Mouse (Mus musculus) left cerebral cortex, adult 8-10 months (tissue): Measurements from ENCODE around the gene Kat14. TPM values are rescaled to one million over a fixed set of nuclear protein-coding genes. Genes with fewer than 3 reads are reported as not detected.
"Not testable (repeated sequence)": the region's sequence is repeated elsewhere in the genome, so short reads cannot be mapped to it uniquely, and the experiment has no call there.

Source experiments
- DNase-seq, 2 experiments: peaks; one replicate each; pipeline ENCODE4 v3.0.0; 2022; ENCODE audit warnings: low spot score in 2 of 2
- total RNA-seq, 4 experiments: library from RNA; stranded (reverse); gene quantifications; 2 replicates each; pipeline ENCODE4 v1.2.4; 2022

The Kat14 gene
- 10 to 100 TPM; 38.1 to 46.0 (median 42.2) TPM for total RNA-seq

DNA sequence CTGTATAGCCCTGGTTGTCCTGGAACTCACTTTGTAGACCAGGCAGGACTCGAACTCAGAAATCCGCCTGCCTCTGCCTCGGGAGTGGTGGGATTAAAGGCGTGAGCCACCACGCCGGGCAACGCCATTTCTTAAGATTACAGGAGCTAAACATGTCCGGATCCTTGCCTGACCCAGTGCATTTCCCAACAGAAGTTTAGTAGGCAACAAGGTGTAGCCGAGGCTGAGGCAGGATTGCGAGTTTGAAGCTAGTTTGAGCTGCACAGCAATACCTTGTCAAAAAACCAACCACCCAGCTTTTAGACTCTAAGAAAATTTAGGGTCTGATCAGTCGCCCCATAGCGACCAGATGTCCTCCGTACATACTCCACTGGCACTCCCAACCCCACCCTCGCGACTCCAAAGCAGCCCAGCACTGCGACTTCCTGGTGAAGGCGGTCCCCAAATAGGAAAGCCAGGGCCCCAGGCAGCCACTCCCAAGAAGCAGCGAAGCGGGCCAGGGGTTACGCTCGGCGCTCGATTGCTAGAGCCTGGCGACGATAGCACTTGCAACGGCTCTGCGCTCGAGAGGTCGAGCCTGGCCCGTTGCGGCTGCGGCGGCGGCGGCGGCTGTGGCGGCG lies at the start of gene Kat14, which contains the start of gene Pet117:
Gene Kat14 (plus strand): TSS at position 584 of the 620 bp plus-strand sequence.
Gene Pet117 (plus strand): TSS at position 597 of the 620 bp plus-strand sequence.
- DNase-seq = peak; percentile 88 to 90

DNA sequence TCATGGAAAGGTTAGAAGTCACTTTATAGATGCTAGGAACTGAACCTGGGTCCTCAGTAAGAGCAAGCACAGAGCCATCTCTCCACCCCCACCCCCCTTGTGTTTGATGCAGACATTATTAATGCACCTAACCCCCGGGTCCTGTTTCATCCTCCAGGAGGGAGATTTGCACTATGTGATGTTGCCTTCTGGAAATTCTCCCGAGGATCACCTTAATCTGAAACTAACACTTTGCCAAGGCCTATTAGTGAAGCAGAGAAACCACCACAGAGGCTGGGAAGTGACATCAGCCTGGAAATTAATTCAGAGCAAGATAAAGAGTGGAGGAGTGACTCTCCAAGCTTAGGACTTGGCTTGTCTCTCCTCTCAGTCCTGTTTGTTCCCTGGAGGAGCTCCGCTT lies 44.6 kb upstream of the Kat14 start:
- DNase-seq = no peak

DNA sequence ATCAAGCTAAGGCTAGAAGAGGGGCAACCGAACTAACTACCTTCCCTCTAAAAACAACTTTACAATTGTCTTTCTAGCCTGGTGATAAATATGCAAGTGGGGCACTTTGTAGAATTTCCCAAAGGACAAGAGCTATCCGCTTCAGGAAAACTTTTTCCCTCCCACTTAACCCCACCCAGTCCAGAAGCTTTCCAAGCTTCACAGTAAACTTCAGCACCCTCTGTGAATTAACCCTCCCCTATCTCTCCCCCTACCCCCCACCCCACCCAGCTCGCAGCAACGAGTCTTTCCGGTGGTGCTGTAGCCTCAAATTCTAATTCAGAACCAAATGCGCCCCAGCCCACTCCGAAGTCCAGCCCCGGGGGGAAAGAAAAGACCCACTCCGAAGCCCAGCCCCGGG lies 39.3 kb upstream of the Kat14 start:
- no peak for DNase-seq

DNA sequence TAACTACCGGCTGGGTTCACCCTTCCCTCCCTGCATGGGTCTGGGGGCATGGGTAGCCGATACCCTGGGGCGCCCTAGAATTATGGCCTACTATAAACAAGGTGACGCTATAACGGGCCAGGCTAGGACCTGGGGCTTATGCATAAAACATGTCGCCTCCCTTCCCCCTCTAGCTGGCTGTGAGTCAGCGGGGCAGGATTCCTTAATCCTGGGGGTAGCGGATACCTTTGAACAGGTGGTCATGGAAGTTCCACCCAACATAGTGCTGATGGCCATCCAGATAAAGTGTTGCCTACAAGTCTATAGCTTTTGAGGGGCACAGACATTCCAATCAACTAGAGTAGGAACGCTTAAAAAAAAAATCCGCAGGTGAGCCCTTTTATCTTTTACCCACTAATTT lies 38.8 kb upstream of the Kat14 start:
- no peak for DNase-seq

DNA sequence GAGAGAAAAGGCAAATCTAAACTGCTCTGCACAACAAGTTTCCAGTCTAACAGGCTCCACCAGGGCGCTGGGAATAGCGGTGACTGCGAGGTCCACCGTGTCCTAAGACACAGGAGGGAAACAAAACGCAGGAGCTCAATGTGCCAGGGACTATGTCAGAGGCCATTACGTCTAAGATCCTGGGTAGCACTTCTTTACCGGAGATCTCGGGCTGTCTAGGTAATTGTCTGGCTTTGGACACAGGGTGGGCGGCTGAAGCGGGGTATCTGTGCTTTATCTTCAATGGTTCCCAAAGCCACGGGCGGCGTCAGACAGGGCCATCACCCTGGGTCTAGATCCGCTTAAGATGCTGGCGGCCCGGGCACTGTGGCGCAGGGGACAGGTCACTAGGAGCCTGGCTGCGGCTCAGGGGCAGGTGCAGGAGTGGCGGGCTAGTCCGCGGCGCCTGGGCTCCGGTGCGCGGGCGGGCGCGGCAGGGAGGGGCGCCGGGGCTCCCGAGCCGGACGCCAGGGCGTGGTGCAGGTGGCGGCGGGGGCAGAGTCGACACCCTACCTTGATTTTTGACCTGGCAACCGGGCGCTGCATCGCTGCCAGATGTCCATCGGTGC lies 38.3 kb upstream of the Kat14 start:
- no peak for DNase-seq

DNA sequence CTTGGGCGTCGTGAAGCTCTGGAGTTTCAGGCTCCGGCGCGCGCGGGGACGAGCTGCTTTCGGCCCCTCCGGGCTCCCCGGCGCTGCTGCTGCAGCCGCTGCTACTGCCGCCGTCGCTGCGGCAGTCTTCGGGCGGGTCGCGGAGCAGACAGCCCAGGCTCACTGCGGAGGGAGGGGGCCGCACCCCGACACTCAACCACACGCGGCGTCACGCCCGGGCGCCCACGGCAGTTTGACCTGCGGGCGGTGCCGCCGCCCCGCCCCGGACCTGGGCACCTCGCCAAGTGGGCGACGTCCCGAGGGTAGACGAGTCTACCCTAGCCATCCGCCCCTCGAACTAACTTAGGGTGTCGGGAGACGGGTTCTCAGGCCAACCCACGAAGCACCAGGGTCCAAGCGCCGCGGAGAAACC lies 37.8 kb upstream of the Kat14 start:
- no peak for DNase-seq

DNA sequence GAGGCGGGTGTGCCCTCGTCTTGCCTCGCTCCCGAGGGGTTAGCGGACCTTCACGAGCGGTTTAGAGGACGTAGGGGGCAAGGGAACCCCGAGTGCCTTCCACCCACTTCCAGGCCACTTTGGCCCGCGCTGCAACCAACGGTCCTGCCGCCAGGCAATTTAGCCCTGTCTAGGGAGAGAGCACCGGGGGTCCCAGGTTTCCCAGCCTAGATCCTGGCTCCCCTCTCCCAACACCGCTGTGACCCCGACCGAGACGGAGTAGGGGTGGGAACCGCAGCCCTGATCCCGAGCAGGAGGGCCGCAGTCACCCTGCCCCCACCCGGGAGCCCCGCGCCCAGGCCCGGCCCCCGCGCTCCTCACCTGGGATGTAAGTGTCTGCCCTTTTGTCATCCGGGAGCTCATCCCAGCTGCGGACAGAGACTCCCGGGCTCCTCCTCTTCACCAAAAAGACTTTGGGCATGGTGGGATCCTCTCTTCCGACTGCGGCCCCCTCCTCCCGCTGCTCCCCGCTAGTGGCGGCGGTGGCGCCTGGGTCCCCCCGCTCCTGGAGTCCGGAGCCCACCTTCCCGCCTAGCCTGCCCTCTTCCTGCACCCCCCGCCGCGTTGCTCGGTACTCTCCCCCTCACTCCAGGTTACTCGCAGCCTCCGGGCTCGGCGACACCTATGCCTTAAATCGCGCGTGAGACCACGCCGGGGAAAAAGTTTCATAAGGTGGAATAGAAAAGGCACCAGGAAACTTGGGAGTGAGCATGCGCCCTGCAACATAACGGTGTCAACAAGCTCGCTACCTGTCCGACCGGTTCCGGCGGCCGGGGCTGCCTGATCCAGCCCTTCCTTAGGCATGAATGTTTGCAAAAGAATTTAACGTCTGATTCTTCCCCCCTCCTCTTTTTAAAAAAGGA lies 37.1 kb upstream of the Kat14 start, which contains the start of gene Ovol2:
Gene Ovol2 (minus strand): TSS at position 746 of the 902 bp plus-strand sequence.
- no peak for DNase-seq

DNA sequence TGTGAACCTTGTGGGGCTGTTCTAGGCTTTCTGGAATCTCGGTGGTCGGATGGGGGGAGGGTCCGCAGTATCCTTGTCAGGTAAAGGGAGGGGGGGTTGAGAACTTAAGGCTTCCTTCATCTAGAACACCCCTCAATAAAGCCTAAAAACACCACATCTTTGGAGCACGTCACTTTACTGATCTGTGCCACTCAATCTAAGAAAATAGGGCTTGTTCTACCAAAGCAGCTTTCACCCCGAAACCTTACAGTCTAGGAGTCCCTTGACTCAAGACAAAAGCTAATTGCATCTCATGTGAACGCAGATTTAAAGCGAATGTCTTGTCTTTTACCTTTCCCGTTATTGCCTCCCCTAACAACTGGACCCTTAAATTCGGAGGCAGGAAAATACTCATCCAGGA lies 36.3 kb upstream of the Kat14 start:
- no peak for DNase-seq

DNA sequence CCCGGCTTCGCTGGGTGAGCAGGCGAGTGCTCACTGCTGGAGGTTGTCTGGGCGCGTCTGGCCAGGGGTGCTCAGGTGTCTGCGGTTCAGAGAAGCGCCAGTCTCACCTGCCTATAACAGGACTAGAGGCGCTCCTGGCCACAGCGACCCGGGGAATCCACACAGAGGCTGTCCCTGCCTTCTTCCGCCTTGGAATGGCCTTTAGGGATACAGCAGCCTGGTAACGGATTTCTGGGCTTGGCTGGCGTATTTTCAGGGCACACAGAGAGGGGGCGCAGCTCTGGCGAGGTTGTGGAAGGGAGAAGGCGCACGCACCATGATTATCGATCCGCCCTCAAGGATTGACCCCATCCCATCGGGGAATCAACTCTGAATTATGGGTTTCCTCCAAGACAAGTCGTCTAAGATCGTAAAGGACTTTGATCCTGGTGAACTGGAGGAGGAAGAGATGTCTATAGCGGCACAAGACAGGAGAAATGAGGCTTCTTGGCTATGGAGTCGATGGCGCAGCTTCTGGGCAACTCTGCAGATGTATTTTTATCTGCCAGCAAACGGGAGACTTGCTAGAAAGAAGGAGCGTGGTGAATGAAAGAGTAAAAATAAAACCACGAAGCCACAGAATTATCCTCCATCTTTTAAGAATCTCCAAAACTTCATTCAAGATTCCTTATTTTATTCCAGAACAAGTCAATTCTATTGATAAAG lies 35.5 kb upstream of the Kat14 start:
- DNase-seq = no peak

DNA sequence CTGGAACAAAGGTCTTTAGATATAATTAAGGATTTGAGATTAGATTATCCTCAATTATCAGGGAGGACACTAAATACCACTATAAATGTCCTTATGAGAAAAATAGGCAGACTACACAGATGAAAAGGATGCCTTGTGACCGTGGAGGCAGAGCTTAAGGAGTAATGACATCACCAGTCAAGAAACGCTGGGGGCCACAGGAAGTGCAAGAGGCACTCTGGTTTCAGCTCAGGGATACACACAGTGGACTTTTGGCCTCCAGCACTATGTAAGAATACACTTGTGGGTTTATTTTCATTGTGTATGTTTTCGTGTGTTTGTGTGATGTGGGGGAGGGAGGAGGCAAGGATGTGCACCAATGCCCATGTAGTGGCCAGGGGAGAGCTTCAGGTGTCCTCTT lies 31.6 kb upstream of the Kat14 start:
- DNase-seq = no peak

DNA sequence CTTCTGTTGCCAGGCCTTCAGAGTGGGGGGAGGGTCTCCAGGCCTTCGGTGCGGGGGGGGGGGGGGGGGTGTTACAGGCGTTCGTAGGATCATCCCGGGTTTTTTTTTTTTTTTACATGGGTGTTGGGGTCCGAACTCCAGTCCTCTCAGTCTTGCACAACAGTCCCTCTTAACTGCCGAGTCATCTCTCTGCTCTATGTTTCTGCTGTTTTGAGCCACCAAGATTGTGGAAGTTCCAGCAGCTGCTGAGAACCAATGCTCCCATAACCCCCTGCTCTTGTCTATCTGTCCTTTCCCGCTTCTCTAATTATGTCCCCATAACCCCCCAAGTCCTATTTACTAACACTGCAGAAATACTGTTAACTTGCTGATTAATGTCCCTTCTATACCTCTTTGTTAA lies 31.1 kb upstream of the Kat14 start:
- no peak for DNase-seq

DNA sequence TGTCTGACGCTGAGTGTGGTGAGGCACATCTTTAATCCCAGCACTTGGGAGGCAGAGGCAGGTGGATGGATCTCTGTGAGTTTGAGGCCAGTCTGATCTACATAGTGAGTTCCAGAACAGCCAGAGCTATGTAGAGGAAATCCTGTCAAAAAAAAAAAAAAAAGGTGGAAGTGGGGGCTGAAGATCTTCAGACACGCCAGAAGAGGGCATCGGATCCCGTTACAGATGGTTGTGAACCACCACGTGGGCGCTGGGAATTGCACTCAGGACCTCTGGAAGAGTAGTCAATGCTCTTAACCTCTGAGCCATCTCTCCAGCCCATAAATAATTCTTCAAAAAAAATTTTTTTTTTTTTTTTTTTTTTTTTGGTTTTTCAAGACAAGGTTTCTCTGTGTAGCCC lies 30.6 kb upstream of the Kat14 start:
- not testable (repeated sequence) for DNase-seq

DNA sequence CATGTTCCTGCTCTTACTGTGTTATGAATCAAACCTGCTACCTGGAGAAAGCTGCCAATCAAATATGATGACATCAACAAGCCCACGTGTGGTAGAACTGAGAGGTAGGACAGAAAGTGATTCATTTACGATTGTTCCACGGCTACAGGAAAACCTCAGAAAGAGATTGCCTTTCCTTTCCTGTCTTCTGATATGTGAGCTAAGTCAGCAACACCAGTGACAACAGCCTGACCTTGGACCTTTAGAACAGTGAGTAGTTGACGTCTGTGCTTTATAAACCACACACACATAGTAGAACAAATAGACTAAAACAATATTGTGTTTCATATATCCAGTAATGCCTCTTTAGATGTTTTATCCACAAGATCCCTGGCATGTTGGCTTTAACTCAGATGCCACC lies 25.6 kb upstream of the Kat14 start:
- DNase-seq = no peak

DNA sequence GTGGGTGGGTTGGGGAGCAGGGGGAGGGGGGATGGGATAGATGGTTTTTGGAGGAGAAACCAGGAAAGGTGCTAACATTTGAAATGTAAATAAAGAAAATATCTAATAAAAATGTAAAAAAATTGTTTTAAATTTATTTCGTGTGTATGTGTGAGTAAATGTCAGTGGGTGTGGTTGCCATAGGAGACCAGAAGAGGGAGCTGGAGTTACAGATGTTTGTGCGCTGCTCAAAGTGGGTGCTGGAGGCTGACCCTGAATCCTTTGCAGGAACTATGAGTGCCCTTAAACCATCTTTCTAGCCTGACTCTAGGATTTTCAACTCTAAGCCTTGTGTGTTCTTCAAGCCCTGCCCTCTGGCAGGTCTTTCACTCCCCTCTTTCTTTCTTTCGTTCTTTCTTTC lies 20.3 kb upstream of the Kat14 start:
- DNase-seq = no peak

DNA sequence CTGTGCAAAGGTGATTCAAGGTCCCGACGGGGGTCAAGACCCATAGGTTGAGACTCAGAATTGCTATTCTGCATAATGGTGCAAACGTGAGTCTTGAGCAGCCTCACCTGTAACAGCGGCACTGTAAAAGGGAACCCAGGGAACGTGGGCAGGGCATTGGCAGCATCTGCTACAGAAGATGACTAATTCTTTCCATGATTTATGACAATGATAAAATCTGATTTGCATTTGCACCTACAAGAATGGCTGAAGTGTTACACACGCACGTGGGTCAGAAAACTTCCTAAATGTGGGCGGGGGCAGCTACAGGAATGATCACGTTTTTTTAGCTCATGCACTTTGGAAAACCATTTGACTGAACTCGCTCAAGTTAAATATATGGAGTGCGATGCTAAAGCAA lies 15.9 kb upstream of the Kat14 start:
- DNase-seq = peak in 1 of 2 experiments; percentile 59

DNA sequence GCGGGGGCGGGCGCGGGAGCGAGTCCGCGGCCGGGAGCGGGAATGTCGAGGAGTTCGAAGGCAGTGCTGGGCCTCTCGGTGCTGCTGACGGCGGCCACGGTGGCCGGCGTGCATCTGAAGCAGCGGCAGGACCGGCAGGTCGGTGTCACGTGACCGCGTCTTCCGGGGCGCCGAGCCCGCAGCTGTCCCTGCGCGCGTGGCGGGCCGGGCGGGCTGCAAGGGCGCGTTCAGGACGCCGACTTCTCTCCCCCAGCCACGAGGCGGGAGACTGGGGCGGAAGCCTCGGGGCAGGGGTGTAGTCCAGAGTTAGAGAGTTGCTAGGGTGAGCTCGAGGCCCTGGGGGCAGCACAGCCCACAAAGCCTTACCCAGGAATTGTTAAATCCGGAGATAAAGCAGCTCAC lies 238 bp downstream of the Kat14 start:
- peak in 1 of 2 experiments; percentile 68 for DNase-seq

DNA sequence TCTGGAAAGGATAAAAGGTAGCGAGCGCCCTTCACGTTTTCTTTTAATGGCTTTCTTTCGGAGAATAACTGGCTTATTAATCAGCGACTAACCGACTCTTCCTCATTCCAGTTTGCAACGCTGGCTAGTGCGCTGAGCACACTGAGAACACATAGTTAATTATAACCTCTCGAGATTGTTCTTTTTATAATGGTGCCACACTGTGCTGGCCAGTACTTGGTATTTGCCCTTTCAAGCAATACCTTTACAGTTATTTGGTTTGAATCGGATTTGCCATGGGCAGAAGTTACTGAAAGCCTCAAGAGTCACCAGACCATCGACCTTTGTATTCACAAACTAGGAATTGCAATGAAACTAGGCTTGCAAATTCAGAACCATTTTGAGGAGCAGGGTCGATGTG lies 728 bp downstream of the Kat14 start:
- DNase-seq = no peak

DNA sequence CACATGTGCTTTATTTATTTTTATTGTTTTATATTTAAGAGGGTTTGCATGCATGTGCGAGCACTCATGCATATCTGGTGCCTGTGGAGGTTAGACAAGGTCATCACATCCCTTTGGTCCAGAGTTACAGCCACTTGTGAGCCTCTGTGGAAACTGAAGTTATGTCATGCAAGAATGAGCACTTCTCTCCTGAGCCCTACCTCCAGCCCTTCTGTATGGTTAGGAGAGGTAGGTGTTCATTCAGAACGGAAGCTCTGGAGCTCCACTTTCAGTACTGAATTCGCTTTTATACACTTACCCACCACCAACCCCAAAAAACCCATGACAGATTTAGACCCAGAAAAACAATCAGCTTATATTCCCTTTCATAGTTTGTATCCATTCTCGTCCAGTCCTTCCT lies 2.8 kb downstream of the Kat14 start:
- DNase-seq = no peak

DNA sequence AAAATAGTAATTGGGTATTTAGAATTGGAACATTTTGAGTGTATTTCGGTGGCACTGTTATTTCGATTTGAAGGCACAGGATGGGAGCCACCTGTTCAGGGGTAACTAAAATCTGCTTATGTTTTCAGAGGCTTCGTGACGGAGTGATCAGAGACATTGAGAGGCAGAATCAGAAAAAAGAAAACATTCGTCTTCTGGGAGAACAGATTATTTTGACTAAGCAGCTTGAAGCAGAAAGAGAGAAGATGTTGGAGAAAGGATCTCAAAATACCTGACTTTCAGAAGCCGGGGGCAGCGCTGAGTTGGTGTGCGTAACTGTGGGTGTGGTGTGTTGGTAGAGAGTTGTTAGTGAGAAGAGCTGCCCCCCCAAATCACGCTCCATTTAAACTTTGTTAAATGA lies 4.3 kb downstream of the Kat14 start:
- peak in 1 of 2 experiments; percentile 46 for DNase-seq

DNA sequence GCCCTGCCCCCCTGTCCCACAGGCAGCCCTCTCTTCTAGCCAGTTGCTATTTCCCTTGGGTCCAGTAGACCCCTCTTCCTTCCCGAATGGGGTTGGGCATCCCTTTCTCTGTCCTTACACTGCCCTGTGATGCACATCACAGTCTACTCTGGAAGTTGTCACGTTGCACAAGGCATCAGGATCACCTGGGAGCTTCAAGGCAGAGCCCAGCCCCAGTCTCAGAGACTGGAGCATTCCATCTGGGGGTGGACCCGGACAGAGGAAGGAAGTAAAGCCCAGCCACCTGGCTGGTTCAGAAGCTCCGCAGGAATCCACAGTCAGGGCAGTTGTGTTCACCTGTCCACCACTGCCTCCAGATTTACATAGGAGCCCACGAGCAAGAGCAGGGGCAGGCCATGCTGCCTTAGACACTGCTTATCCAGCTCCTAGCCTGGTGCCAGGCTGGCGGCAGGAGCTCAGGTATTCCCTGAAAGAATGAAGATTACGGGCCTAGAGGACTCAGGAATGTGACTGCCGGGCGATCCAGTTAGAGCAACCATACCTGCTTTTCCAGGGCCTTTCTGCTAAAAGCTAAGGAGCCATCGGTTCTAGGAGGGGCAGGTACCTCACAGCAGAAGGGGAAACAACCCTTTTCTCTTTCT lies 6.4 kb downstream of the Kat14 start:
- no peak for DNase-seq

DNA sequence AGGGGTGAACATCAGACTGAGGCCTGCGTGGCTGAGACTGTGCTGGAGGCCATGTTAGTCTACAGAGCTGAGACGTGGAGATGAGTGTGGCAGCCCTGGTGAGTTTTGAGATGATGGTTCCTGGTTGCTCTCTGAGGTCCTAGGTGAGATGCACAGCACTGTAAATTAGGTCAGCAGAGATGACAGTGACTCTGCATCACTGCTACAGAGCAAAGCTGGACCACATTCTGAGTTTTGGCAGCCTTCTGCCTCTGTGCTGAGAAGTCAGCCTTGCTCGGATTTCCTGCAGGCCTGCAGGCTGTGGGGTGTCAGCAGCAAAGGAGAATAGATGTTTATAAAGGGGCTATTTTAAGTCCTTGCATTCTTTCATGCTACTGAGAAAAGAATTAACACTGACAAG lies 12.5 kb downstream of the Kat14 start:
- no peak for DNase-seq
